Mouse (Mus musculus) cerebellum, postnatal 4 days (tissue): ENCODE measurements around the gene Farp1.

Source experiments
- DNase-seq, 2 experiments: peaks; one replicate each; pipeline ENCODE4 v3.0.0; 2022; ENCODE audit warnings: low spot score in 2 of 2, mixed read lengths in 1 of 2

The Farp1 gene

GRCm38 (mm10) chr14:121261229-121261879 lies 226.4 kb downstream of the Farp1 start:
- DNase-seq, result no peak

- no peak for DNase-seq
These were observed 227.6 kb downstream of the Farp1 start for GRCm38 (mm10) chr14:121262606-121263005.

- no peak for DNase-seq
These were observed 228.9 kb downstream of the Farp1 start for GRCm38 (mm10) chr14:121263912-121264311.

- no peak for DNase-seq
These were observed 229.5 kb downstream of the Farp1 start for GRCm38 (mm10) chr14:121264453-121264852.

- no peak for DNase-seq
These were observed 232.8 kb downstream of the Farp1 start for GRCm38 (mm10) chr14:121267801-121268200.

GRCm38 (mm10) chr14:121270490-121270889 lies 235.5 kb downstream of the Farp1 start:
- DNase-seq, result no peak

GRCm38 (mm10) chr14:121274985-121275384 lies 240.0 kb downstream of the Farp1 start:
- no peak for DNase-seq

GRCm38 (mm10) chr14:121276016-121276415 lies 241.0 kb downstream of the Farp1 start:
- no peak for DNase-seq

- DNase-seq, result peak; percentile 74 to 89
These were observed 244.1 kb downstream of the Farp1 start for GRCm38 (mm10) chr14:121279106-121279505.

- no peak for DNase-seq
These were observed 245.8 kb downstream of the Farp1 start for GRCm38 (mm10) chr14:121280601-121281335.

GRCm38 (mm10) chr14:121281336-121281710 lies 246.3 kb downstream of the Farp1 start:
- no peak for DNase-seq

- no peak for DNase-seq
These were observed 250.6 kb downstream of the Farp1 start for GRCm38 (mm10) chr14:121285379-121286120.

- no peak for DNase-seq
These were observed 256.9 kb downstream of the Farp1 start for GRCm38 (mm10) chr14:121291881-121292280.

- no peak for DNase-seq
These were observed 257.4 kb downstream of the Farp1 start for GRCm38 (mm10) chr14:121292391-121292790.

GRCm38 (mm10) chr14:121294484-121294883 lies 259.5 kb downstream of the Farp1 start:
- DNase-seq, result no peak

- no peak for DNase-seq
These were observed 262.1 kb downstream of the Farp1 start for GRCm38 (mm10) chr14:121297103-121297502.

GRCm38 (mm10) chr14:121298537-121298936 lies 263.5 kb downstream of the Farp1 start:
- no peak for DNase-seq

GRCm38 (mm10) chr14:121299093-121299492 lies 264.1 kb downstream of the Farp1 start:
- no peak for DNase-seq

- no peak for DNase-seq
These were observed 269.5 kb downstream of the Farp1 start for GRCm38 (mm10) chr14:121304523-121304922.

- DNase-seq, result no peak
These were observed 270.5 kb downstream of the Farp1 start for GRCm38 (mm10) chr14:121305316-121306064.

- DNase-seq, result no peak
These were observed 274.9 kb downstream of the Farp1 start for GRCm38 (mm10) chr14:121309909-121310308.
